Mouse (Mus musculus): ENCODE measurements at regions not wholly inside any gene's neighbourhood (a gene's known extent, or its start where the extent isn't known, plus 50 kb on each side); places are given as distances from the start of the nearest gene placed in this dataset.

GRCm38 (mm10) chr8:7398175-7398574 lies 1262.9 kb downstream of the Efnb2 start:
- 82% methylated on average over 2 of the region's 2 CpGs for WGBS
- H3K27me3 ChIP-seq (ENCODE audit: insufficient read depth, low read length) = no peaks in the 10 kb centered on the region
- no peaks in the 10 kb centered on the region for H3K4me1 ChIP-seq (ENCODE audit: insufficient read depth, low read length)

GRCm38 (mm10) chr8:7397355-7397862 lies 1263.6 kb downstream of the Efnb2 start:
- no peaks in the 10 kb centered on the region for H3K9me3 ChIP-seq (ENCODE audit: low read length)
- 76% methylated on average over 5 of the region's 5 CpGs for WGBS
- no peak overlapping the region for H3K9ac ChIP-seq (replicated peaks; ENCODE audit: low read length)
- ATAC-seq (ENCODE audit: low FRiP score, low TSS enrichment) = no peak
- no peak overlapping the region for H3K4me3 ChIP-seq (ENCODE audit: low read length)
- no peaks in the 10 kb centered on the region for H3K27me3 ChIP-seq (ENCODE audit: insufficient read depth, low read length)
- H3K36me3 ChIP-seq (ENCODE audit: insufficient read depth, low read length) = no peaks in the 10 kb centered on the region
- no peaks in the 10 kb centered on the region for H3K4me1 ChIP-seq (ENCODE audit: insufficient read depth, low read length)
- no peak overlapping the region for H3K4me2 ChIP-seq (replicated peaks; ENCODE audit: low read depth, low read length)
- H3K27ac ChIP-seq (ENCODE audit: low read length) = no peak overlapping the region

More at GRCm38 (mm10) chr8:7398175-7398574, 1262.9 kb downstream of the Efnb2 start:
- H3K27ac ChIP-seq (ENCODE audit: low read length) = no peak overlapping the region
- no peak overlapping the region for H3K9ac ChIP-seq (replicated peaks; ENCODE audit: low read length)
- no peaks in the 10 kb centered on the region for H3K9me3 ChIP-seq (ENCODE audit: low read length)
- H3K36me3 ChIP-seq (ENCODE audit: insufficient read depth, low read length) = no peaks in the 10 kb centered on the region
- H3K4me2 ChIP-seq (replicated peaks; ENCODE audit: low read depth, low read length) = no peak overlapping the region
- ATAC-seq (ENCODE audit: low FRiP score, low TSS enrichment) = no peak
- H3K4me3 ChIP-seq (ENCODE audit: low read length) = no peak overlapping the region

Data from kidney, embryonic 16.5 days (tissue).